Mouse (Mus musculus) lung, adult 2 months (tissue): ENCODE data around the gene Rgs7bp. TPM values are rescaled to one million over a fixed set of nuclear protein-coding genes. Genes with fewer than 3 reads are reported as not detected.
"Not testable (repeated sequence)": the region's sequence is repeated elsewhere in the genome, so short reads cannot be mapped to it uniquely, and the experiment has no call there.

Source experiments
- DNase-seq: peaks from one replicate; pipeline ENCODE4 v3.0.0; 2022
- H3K4me1 ChIP-seq: fragments of 200-500 bp; 2 replicates; pipeline ENCODE4 v1.6.1; 2011; ENCODE audit warnings: low read length; ENCODE audit not compliant: control insufficient read depth, insufficient read depth
- H3K4me3 ChIP-seq: fragments of 200-500 bp; replicated peaks from 2 replicates; pipeline ENCODE3; 2011; ENCODE audit warnings: low read depth, mild to moderate bottlenecking, control low read depth, low read length; ENCODE audit errors: extremely low read depth
- CTCF ChIP-seq: fragments of 200-500 bp; IDR thresholded peaks from 2 replicates; pipeline ENCODE4 v1.5.1; 2011; ENCODE audit warnings: mild to moderate bottlenecking, low read length, control low read depth; ENCODE audit not compliant: insufficient read depth
- POLR2A ChIP-seq: fragments of 200-500 bp; IDR thresholded peaks from 2 replicates; pipeline ENCODE4 v1.6.1; 2011; ENCODE audit warnings: low read depth, mild to moderate bottlenecking, control low read depth, low read length, borderline replicate concordance; ENCODE audit errors: extremely low read depth
- WGBS: fragments of 180-500 bp; shearing (Covaris S2); methylation state at CpG from one replicate; pipeline ENCODE4 v1.1.7; 2018; 5-methylcytosine and 5-hydroxymethylcytosine counted together
- polyA plus RNA-seq: library from polyadenylated mRNA; depleted of rRNA; stranded (reverse); fragments of >200 nt; gene quantifications from 2 replicates; pipeline ENCODE4 v1.2.3, GENCODE M21; 2012; rRNA removed

Rgs7bp gene
- polyA plus RNA-seq, 1 experiment: 0.75 TPM

- no peak overlapping the region for H3K4me3 ChIP-seq
- WGBS: 92% methylated on average over 2 of the region's 2 CpGs
- TF ChIP-seq CTCF (no peak), POLR2A (no peak)
- DNase-seq: no peak
- no peaks in the 10 kb centered on the region for H3K4me1 ChIP-seq
Observed at GRCm38 (mm10) chr13:104916106-104916505, 138.6 kb downstream of the Rgs7bp start.

DNA sequence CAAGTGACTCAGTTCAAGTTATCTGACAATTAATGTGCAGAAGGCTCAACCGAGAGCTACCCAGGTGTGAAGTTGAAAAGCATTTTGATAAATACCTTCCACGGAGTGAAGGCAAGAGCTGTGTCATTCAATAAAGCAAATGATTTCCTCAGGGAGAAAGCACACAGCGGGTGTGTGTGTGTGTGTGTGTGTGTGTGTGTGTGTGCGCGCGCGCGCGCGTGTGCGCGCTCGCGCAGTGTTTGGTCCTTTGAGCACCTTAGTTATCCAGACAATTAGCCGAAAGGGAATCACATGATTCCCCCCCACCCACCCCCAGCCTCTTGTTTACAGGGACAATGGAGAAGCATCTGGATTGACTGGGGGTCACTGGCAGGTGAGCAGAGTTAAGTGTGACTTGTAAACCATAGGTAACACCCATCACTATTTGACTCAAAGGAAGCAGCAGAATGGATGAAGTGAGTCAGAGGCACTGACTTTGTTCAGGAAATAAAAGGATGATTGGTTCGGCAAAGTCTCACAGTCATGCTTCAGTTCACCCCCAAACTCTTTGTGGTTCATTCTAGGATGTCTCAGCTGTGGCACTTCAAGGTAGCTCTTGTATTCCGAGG is 140.3 kb downstream of the Rgs7bp start:
- WGBS: 88% methylated on average over 17 of the region's 17 CpGs
- no peak for DNase-seq

GRCm38 (mm10) chr13:104911626-104912025 is 143.1 kb downstream of the Rgs7bp start:
- H3K4me1 ChIP-seq, H3K4me3 ChIP-seq, DNase-seq: not testable (repeated sequence)
- WGBS: 81% methylated on average over 5 of the region's 5 CpGs

More for the DNA sequence above, 140.3 kb downstream of the Rgs7bp start:
- Histone ChIP-seq H3K4me3 (no peak overlapping the region), H3K4me1 (no peaks in the 10 kb centered on the region)
- TF ChIP-seq CTCF (no peak), POLR2A (no peak)

DNA sequence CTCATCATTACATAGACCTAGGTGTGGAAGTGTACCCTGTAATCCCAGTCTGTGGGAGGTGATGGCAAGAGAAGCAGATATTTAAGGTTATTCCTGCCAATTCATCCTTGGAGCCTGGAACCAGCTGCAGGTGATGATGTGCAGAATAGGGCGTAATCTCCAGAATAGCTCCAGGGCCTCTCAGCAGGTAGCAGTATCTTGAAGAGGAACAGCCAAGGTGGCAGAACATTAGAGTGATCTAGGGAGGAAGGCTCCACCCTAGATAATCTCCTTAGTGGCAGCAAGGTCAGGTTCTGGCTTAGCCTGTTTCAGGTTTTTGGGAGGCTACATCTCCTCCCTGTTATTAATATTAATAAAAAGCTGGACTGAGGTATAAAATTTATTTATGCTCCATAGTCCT is 143.7 kb downstream of the Rgs7bp start:
- 94% methylated on average over 1 of the region's 1 CpGs for WGBS
- not testable (repeated sequence) for H3K4me1 ChIP-seq, H3K4me3 ChIP-seq, DNase-seq

- 68% methylated on average over 7 of the region's 7 CpGs for WGBS
- no peak for DNase-seq
- TF ChIP-seq POLR2A (no peak), CTCF (no peak)
- Histone ChIP-seq H3K4me3 (no peak overlapping the region), H3K4me1 (no peaks in the 10 kb centered on the region)
Observed at GRCm38 (mm10) chr13:104908691-104909090, 146.0 kb downstream of the Rgs7bp start.

Other genes starting within 250 kb of the Rgs7bp start
- gene Cwc27, start 237.8 kb downstream of the Rgs7bp start, polyA plus RNA-seq: 1.6 and 2.4 TPM in 2 replicates
- gene Shisal2b, start 191.0 kb downstream of the Rgs7bp start, polyA plus RNA-seq: not detected in 2 replicates
- not detected in 2 replicates for gene 4933425L06Rik, start 27.2 kb upstream of the Rgs7bp start, polyA plus RNA-seq
- gene Rnf180, start 239.9 kb upstream of the Rgs7bp start, polyA plus RNA-seq: 1.7 and 1.9 TPM in 2 replicates